Mouse (Mus musculus) lung, adult 2 months (tissue): ENCODE data around the gene Cst12.

Experiments
- CTCF ChIP-seq: fragments of 200-500 bp; IDR thresholded peaks from 2 replicates; pipeline ENCODE4 v1.5.1; 2011; ENCODE audit warnings: mild to moderate bottlenecking, low read length, control low read depth; ENCODE audit not compliant: insufficient read depth
- POLR2A ChIP-seq: fragments of 200-500 bp; IDR thresholded peaks from 2 replicates; pipeline ENCODE4 v1.6.1; 2011; ENCODE audit warnings: low read depth, mild to moderate bottlenecking, control low read depth, low read length, borderline replicate concordance; ENCODE audit errors: extremely low read depth

DNA sequence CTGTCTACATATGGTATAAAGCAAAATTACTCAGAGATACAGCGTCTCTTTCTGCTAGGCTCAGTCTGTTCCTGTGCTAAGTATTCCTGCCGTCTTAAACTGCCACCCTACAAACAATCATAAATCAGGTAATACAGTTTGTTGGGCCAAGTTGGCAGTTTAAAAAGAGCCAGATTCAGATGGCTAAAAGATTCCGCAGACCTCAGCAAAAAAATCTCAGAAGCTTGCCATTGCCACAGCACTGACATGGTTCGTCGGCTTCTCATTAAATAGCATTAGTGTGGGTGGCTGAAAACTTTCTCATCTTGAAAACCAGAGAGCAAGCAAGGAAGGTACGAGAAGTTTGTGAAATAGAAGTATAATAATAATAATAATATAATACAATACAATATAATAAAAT, 17.5 kb downstream of the Cst12 start:
- TF ChIP-seq CTCF (no peak), POLR2A (no peak)
